Mouse (Mus musculus) midbrain, postnatal 0 days (tissue): ENCODE data around the gene Ercc2. TPM values are rescaled to one million over a fixed set of nuclear protein-coding genes. Genes with fewer than 3 reads are reported as not detected.

Source experiments
- ATAC-seq: fragments of 200-750 bp; cut with Nextera tagmentation; 2 replicates; pipeline ENCODE4 v1.8.0; 2017; ENCODE audit warnings: moderate number of reproducible peaks, mild to moderate bottlenecking, moderate TSS enrichment, moderate library complexity; ENCODE audit not compliant: low FRiP score
- DNase-seq: peaks from one replicate; pipeline ENCODE4 v3.0.0-alpha.2; 2015; ENCODE audit warnings: low spot score
- H3K27ac ChIP-seq: fragments of 300-500 bp; sonication (generic); 2 replicates; pipeline ENCODE4 v1.5.1; 2014; ENCODE audit warnings: low read depth, mild to moderate bottlenecking, low read length, mixed read lengths
- H3K27me3 ChIP-seq: fragments of 300-500 bp; sonication (generic); 2 replicates; pipeline ENCODE4 v1.6.1; 2014; ENCODE audit warnings: low read length, control low read depth, mixed read lengths; ENCODE audit not compliant: insufficient read depth
- H3K36me3 ChIP-seq: fragments of 300-500 bp; sonication (generic); 2 replicates; pipeline ENCODE4 v1.6.1; 2014; ENCODE audit warnings: low read length, control low read depth, mixed read lengths; ENCODE audit not compliant: insufficient read depth
- H3K4me1 ChIP-seq: fragments of 300-500 bp; sonication (generic); 2 replicates; pipeline ENCODE4 v1.6.1; 2014; ENCODE audit warnings: mild to moderate bottlenecking, control low read depth, antibody characterized with exemption, low read length, mixed read lengths; ENCODE audit not compliant: insufficient read depth
- H3K4me2 ChIP-seq: fragments of 300-500 bp; sonication (generic); 2 replicates; pipeline ENCODE4 v1.6.1; 2014; ENCODE audit warnings: low read depth, mild to moderate bottlenecking, low read length, mixed read lengths; ENCODE audit not compliant: poor library complexity, severe bottlenecking
- H3K4me3 ChIP-seq: fragments of 300-500 bp; sonication (generic); 2 replicates; pipeline ENCODE4 v1.5.1; 2014; ENCODE audit warnings: low read depth, mild to moderate bottlenecking, low read length, moderate library complexity
- H3K9ac ChIP-seq: fragments of 300-500 bp; sonication (generic); replicated peaks from 2 replicates; pipeline ENCODE4 v1.6.1; 2014; ENCODE audit warnings: mild to moderate bottlenecking, low read length, moderate library complexity, mixed read lengths; ENCODE audit not compliant: poor library complexity, severe bottlenecking
- H3K9me3 ChIP-seq: fragments of 300-500 bp; sonication (generic); 2 replicates; pipeline ENCODE4 v1.6.1; 2016; ENCODE audit warnings: low read length, control low read depth
- CTCF ChIP-seq: IDR thresholded peaks from 2 replicates; pipeline ENCODE4 v1.5.1; 2016; ENCODE audit warnings: antibody characterized with exemption, mild to moderate bottlenecking
- WGBS: fragments of 180-500 bp; shearing (Covaris S2); extraction: QIAGEN DNeasy Blood & Tissue Kit; methylation state at CpG from one replicate; pipeline ENCODE4 v1.1.7; 2014; 5-methylcytosine and 5-hydroxymethylcytosine counted together
- microRNA counts: library from miRNA; unstranded; fragments of <30 nt; microRNA quantifications from one replicate; lab custom pipeline; 2015
- microRNA-seq: library from miRNA; unstranded; fragments of <30 nt; microRNA quantifications from one replicate; pipeline ENCODE4, GENCODE M21; 2016; ENCODE audit warnings: borderline number of aligned reads
- polyA plus RNA-seq: library from polyadenylated mRNA; unstranded; fragments of >200 nt; fragmentation: Nextera tagmentation; extraction: Ambion mirVana; gene quantifications from 2 replicates; pipeline ENCODE4 v1.2.1, GENCODE M21; 2015
- total RNA-seq: library from RNA; depleted of rRNA; stranded (reverse); fragments of >200 nt; gene quantifications from 2 replicates; pipeline ENCODE4 v1.2.3, GENCODE M21; 2014; rRNA removed

Ercc2 gene
- total and polyA plus RNA-seq, 2 experiments from 2014 or later = 22.9 to 63.0 TPM

DNA sequence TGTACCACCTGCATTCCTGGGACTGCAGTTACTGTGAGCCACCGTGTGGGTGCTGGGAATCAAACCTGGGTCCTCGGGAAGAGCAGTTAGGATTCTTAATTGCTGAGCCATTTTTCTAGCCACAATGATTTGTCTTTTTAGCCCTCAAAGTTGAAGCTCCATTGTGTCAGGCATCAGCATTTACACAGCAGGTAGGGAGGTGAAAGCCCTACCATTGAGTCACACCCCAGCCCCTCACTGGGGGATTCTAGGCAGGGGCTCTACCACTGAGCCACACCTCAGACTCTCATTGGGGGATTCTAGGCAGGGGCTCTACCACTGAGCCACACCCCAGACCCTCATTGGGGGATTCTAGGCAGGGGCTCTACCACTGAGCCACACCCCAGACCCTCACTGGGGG is 54.5 kb downstream of the Ercc2 start:
- ATAC-seq = no peak
- Histone ChIP-seq H3K4me2 (no peak overlapping the region), H3K36me3 (peaks cover 69% of the 10 kb centered on the region), H3K9me3 (no peaks in the 10 kb centered on the region), H3K9ac (no peak overlapping the region), H3K4me1 (no peaks in the 10 kb centered on the region), H3K4me3 (no peak overlapping the region), H3K27me3 (no peaks in the 10 kb centered on the region), H3K27ac (no peak overlapping the region)
- 100% methylated on average over 2 of the region's 2 CpGs for WGBS
- no peak for TF ChIP-seq CTCF
- no peak for DNase-seq

DNA sequence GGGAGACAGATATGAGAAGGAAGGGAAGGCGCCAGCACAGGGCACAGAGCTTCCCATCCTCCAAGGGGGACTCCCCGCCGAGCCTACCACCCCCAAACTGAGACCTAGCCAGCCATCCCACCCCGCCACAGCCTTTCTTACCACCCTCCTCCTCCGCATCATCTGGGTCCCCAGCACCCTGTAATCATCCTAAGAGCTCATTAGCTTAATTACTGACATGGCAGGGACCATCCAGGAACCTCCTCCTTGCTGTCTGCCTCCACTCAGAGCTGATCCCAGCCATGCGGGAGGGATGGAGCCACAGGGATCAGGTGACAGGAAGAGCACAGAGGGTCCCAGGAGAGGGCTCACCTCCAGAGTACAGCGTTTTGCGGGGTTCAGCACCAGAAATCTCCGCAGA is 55.2 kb downstream of the Ercc2 start:
- Histone ChIP-seq H3K36me3 (peaks cover 65% of the 10 kb centered on the region), H3K4me2 (no peak overlapping the region), H3K9ac (no peak overlapping the region), H3K9me3 (no peaks in the 10 kb centered on the region), H3K27ac (no peak overlapping the region), H3K27me3 (no peaks in the 10 kb centered on the region), H3K4me1 (no peaks in the 10 kb centered on the region), H3K4me3 (no peak overlapping the region)
- TF ChIP-seq CTCF = no peak
- WGBS = 85% methylated on average over 9 of the region's 9 CpGs
- no peak for ATAC-seq
- no peak for DNase-seq

DNA sequence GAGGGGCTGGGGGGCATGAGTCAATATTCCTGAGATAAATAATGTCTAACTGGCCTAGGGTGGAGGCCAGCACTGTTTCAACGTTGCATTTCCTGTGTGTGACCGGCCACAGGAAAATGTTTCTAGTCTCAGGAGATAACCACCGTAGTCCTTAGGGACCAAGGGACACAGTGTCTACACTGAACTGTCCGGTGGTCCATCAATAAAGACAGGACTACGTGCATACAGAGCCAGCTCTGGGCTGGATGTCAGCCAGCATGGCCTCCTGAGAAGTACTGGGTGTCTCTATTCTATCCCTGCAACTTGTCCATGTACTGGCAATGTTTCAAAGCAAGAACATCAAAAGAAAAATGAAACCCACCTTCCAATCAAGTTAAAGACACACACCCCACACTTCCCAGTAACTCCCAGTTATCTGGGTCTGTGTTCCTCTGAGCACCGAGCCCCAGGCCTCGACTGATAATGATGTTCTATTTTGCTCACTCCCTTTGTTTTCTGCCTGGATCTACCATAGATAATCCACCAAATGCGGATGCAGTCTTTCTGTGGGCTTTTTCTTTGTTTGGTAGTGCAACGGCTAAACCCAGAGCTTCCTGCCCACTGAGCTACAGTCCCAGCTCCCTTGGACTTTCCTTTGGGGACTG is 59.8 kb downstream of the Ercc2 start:
- ATAC-seq (no peak), DNase-seq (no peak)
- Histone ChIP-seq H3K36me3 (peaks cover 55% of the 10 kb centered on the region), H3K4me1 (no peaks in the 10 kb centered on the region), H3K9ac (no peak overlapping the region), H3K4me3 (no peak overlapping the region), H3K4me2 (no peak overlapping the region), H3K27ac (no peak overlapping the region), H3K9me3 (no peaks in the 10 kb centered on the region), H3K27me3 (no peaks in the 10 kb centered on the region)
- 72% methylated on average over 9 of the region's 9 CpGs for WGBS
- no peak for TF ChIP-seq CTCF

DNA sequence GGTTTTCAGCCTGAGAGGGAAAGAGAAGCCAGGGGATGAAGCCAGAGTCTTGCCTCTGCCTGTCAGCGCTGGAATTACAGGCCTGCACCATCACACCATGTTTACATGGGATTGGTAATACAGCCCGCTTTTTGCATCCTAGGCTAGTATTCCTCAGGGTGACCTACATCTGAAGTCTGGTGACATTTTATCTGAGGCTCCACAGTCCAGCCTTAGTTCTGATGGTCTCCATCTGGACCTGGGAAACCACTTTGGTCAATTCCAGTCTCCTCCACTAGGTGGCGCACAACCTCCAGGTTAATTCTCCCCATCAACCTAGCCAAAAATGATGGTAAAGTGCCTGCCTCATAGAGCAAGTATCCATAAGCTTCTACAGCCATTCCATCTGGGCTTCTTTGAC is 61.5 kb downstream of the Ercc2 start:
- Histone ChIP-seq H3K27me3 (no peaks in the 10 kb centered on the region), H3K36me3 (peaks cover 55% of the 10 kb centered on the region), H3K9ac (no peak overlapping the region), H3K27ac (no peak overlapping the region), H3K4me1 (no peaks in the 10 kb centered on the region), H3K9me3 (no peaks in the 10 kb centered on the region), H3K4me3 (no peak overlapping the region), H3K4me2 (no peak overlapping the region)
- TF ChIP-seq CTCF = peak; percentile 94
- ATAC-seq = peak; percentile 60; the same call in 1 of the 2 replicates
- peak; percentile 84 for DNase-seq
- WGBS = 36% methylated on average over 3 of the region's 3 CpGs

DNA sequence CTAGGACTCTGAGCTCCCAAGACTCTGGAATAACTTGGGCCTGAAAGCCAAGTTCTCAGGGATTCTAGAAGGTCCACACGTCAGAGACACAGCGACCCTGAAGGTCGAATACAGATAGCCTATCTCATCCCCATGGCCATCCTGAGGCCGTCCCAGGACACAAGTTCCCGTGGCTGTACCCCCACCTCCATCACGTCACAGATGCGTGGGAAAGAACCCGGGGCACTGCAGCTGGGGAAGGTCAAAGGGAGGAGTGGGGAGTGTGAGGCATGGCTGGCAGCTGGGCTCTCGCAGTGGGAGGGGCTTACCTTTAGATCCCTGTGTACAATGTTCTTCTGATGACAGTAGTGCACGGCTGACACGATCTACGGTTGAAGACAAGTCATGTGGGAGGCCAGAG is 63.0 kb downstream of the Ercc2 start:
- ATAC-seq (no peak), DNase-seq (no peak)
- H3K27ac ChIP-seq = no peak overlapping the region
- H3K4me3 ChIP-seq = no peak overlapping the region
- H3K27me3 ChIP-seq = no peaks in the 10 kb centered on the region
- H3K36me3 ChIP-seq = peaks cover 61% of the 10 kb centered on the region
- H3K4me2 ChIP-seq = no peak overlapping the region
- 91% methylated on average over 12 of the region's 12 CpGs for WGBS
- H3K4me1 ChIP-seq = no peaks in the 10 kb centered on the region
- no peak for TF ChIP-seq CTCF
- H3K9ac ChIP-seq = no peak overlapping the region
- no peaks in the 10 kb centered on the region for H3K9me3 ChIP-seq

MicroRNAs encoded within 50 kb of the gene (microRNA counts, 519-probe panel; counts per million panel counts)
- microRNA mmu-miR-343 (lab: Ali Mortazavi, UCI) = 528 counts per million, percentile 58 among the panel's probes with 10 or more counts

Small RNA genes within 50 kb of the gene (microRNA-seq; reads per million reads assigned to microRNA genes)
- not detected for gene Mir343

Other genes starting within 250 kb of the Ercc2 start
- 17.3 and 17.8 TPM in 2 replicates for gene Qpctl, start 232.7 kb upstream of the Ercc2 start, total RNA-seq
- gene Qpctl, start 232.7 kb upstream of the Ercc2 start, polyA plus RNA-seq = 30.2 and 32.5 TPM in 2 replicates
- 31.4 and 36.7 TPM in 2 replicates for gene Snrpd2, start 232.3 kb upstream of the Ercc2 start, total RNA-seq
- 115 and 116 TPM in 2 replicates for gene Snrpd2, start 232.3 kb upstream of the Ercc2 start, polyA plus RNA-seq
- 2.3 and 7.4 TPM in 2 replicates for gene Gipr, start 215.9 kb upstream of the Ercc2 start, total RNA-seq
- gene Gipr, start 215.9 kb upstream of the Ercc2 start, polyA plus RNA-seq = 1.7 and 2.3 TPM in 2 replicates
- gene Eml2, start 205.6 kb upstream of the Ercc2 start, total RNA-seq = 83.7 and 89.0 TPM in 2 replicates
- gene Eml2, start 205.6 kb upstream of the Ercc2 start, polyA plus RNA-seq = 13.1 and 13.4 TPM in 2 replicates
- gene Gpr4, start 169.5 kb upstream of the Ercc2 start, total RNA-seq = 3.1 and 4.7 TPM in 2 replicates
- 6.1 and 6.2 TPM in 2 replicates for gene Gpr4, start 169.5 kb upstream of the Ercc2 start, polyA plus RNA-seq
- 34.8 and 40.1 TPM in 2 replicates for gene Opa3, start 153.7 kb upstream of the Ercc2 start, total RNA-seq
- gene Opa3, start 153.7 kb upstream of the Ercc2 start, polyA plus RNA-seq = 33.4 and 33.9 TPM in 2 replicates
- gene Vasp, start 110.2 kb upstream of the Ercc2 start, total RNA-seq = 50.9 and 56.9 TPM in 2 replicates
- gene Vasp, start 110.2 kb upstream of the Ercc2 start, polyA plus RNA-seq = 31.4 and 32.3 TPM in 2 replicates
- gene Ppm1n, start 101.9 kb upstream of the Ercc2 start, total RNA-seq = 1.8 and 2.2 TPM in 2 replicates
- 1.2 and 1.4 TPM in 2 replicates for gene Ppm1n, start 101.9 kb upstream of the Ercc2 start, polyA plus RNA-seq
- gene Rtn2, start 99.4 kb upstream of the Ercc2 start, total RNA-seq = 160 and 172 TPM in 2 replicates
- 104 and 107 TPM in 2 replicates for gene Rtn2, start 99.4 kb upstream of the Ercc2 start, polyA plus RNA-seq
- gene Fosb, start 72.0 kb upstream of the Ercc2 start, total RNA-seq = 0.38 and 0.66 TPM in 2 replicates
- 0.10 and 0.11 TPM in 2 replicates for gene Fosb, start 72.0 kb upstream of the Ercc2 start, polyA plus RNA-seq
- gene Ercc1, start 37.2 kb upstream of the Ercc2 start, total RNA-seq = 50.3 and 71.4 TPM in 2 replicates
- gene Ercc1, start 37.2 kb upstream of the Ercc2 start, polyA plus RNA-seq = 67.7 and 71.0 TPM in 2 replicates
- 8.7 and 14.0 TPM in 2 replicates for gene Cd3eap, start 22.5 kb upstream of the Ercc2 start, total RNA-seq
- 21.5 and 21.6 TPM in 2 replicates for gene Cd3eap, start 22.5 kb upstream of the Ercc2 start, polyA plus RNA-seq
- gene Ppp1r13l, start 22.3 kb upstream of the Ercc2 start, total RNA-seq = 0.52 and 1.0 TPM in 2 replicates
- 1.5 and 2.0 TPM in 2 replicates for gene Ppp1r13l, start 22.3 kb upstream of the Ercc2 start, polyA plus RNA-seq
- 1.2 and 1.9 TPM in 2 replicates for gene Klc3, start 22.1 kb downstream of the Ercc2 start, total RNA-seq
- gene Klc3, start 22.1 kb downstream of the Ercc2 start, polyA plus RNA-seq = 1.2 and 1.4 TPM in 2 replicates
- 0.38 and 8.2 TPM in 2 replicates for gene Ckm, start 22.8 kb downstream of the Ercc2 start, total RNA-seq
- gene Ckm, start 22.8 kb downstream of the Ercc2 start, polyA plus RNA-seq = 0.21 and 0.25 TPM in 2 replicates
- gene Mark4, start 76.8 kb downstream of the Ercc2 start, total RNA-seq = 58.1 and 68.9 TPM in 2 replicates
- gene Mark4, start 76.8 kb downstream of the Ercc2 start, polyA plus RNA-seq = 16.2 and 17.0 TPM in 2 replicates
- gene Exoc3l2, start 81.3 kb downstream of the Ercc2 start, total RNA-seq = 0.28 and 0.49 TPM in 2 replicates
- gene Exoc3l2, start 81.3 kb downstream of the Ercc2 start, polyA plus RNA-seq = 1.5 and 1.6 TPM in 2 replicates
- gene Bloc1s3, start 126.4 kb downstream of the Ercc2 start, total RNA-seq = 17.8 and 21.4 TPM in 2 replicates
- gene Bloc1s3, start 126.4 kb downstream of the Ercc2 start, polyA plus RNA-seq = 3.9 and 4.2 TPM in 2 replicates
- 14.9 and 23.9 TPM in 2 replicates for gene Trappc6a, start 126.4 kb downstream of the Ercc2 start, total RNA-seq
- 32.2 and 32.6 TPM in 2 replicates for gene Trappc6a, start 126.4 kb downstream of the Ercc2 start, polyA plus RNA-seq
- 2.3 TPM in 2 replicates for gene Nkpd1, start 135.8 kb downstream of the Ercc2 start, total RNA-seq
- 1.6 and 1.8 TPM in 2 replicates for gene Nkpd1, start 135.8 kb downstream of the Ercc2 start, polyA plus RNA-seq
- gene Ppp1r37, start 181.1 kb downstream of the Ercc2 start, total RNA-seq = 114 and 127 TPM in 2 replicates
- gene Ppp1r37, start 181.1 kb downstream of the Ercc2 start, polyA plus RNA-seq = 27.8 and 28.1 TPM in 2 replicates
- 0.33 and 1.2 TPM in 2 replicates for gene Zfp296, start 195.3 kb downstream of the Ercc2 start, total RNA-seq
- 0.11 TPM in 1 of 2 replicates, not detected in the other for gene Zfp296, start 195.3 kb downstream of the Ercc2 start, polyA plus RNA-seq
- 58.1 and 70.9 TPM in 2 replicates for gene Gemin7, start 195.6 kb downstream of the Ercc2 start, total RNA-seq
- gene Gemin7, start 195.6 kb downstream of the Ercc2 start, polyA plus RNA-seq = 158 and 181 TPM in 2 replicates
- 74.4 and 97.4 TPM in 2 replicates for gene Clasrp, start 222.5 kb downstream of the Ercc2 start, total RNA-seq
- gene Clasrp, start 222.5 kb downstream of the Ercc2 start, polyA plus RNA-seq = 70.3 and 74.7 TPM in 2 replicates
- gene Relb, start 247.4 kb downstream of the Ercc2 start, total RNA-seq = 5.6 and 7.3 TPM in 2 replicates
- gene Relb, start 247.4 kb downstream of the Ercc2 start, polyA plus RNA-seq = 5.6 and 6.2 TPM in 2 replicates